Mouse (Mus musculus): ENCODE measurements around the gene Galnt18.

- TF ChIP-seq CTCF (IDR thresholded peaks at IDR 0.05; ENCODE audit: low read depth), result no peak
- TF ChIP-seq EP300 (IDR thresholded peaks at IDR 0.05; ENCODE audit: low read depth), result no peak
These were observed 67.0 kb downstream of the Galnt18 start for GRCm38 (mm10) chr7:111712797-111713196.
